Mouse (Mus musculus): ENCODE measurements around the gene Snx22.

The Snx22 gene

DNA sequence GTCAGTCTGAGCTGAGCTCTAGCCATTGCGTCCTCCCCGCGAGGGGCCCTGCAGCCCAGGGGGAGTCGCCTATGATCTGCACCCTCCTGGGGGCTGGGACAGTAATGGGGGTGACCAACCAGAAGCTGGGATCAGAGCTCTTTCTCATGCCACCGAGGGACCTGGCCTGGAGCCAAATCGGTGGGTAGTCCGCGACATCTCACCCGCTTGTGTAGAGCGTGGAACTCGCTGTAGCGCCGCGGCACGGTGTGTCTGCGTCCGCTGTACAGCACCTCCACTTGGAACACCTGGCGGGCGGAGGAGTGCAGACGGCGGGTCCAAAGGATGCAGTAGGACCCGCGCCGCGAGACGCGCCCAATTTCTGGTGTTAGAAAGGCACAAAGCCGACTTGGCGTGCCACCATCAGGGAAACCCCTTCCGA is 538 bp downstream of the Snx22 start:
- in situ Hi-C loops (cut with MboI, MseI): no loop called here

DNA sequence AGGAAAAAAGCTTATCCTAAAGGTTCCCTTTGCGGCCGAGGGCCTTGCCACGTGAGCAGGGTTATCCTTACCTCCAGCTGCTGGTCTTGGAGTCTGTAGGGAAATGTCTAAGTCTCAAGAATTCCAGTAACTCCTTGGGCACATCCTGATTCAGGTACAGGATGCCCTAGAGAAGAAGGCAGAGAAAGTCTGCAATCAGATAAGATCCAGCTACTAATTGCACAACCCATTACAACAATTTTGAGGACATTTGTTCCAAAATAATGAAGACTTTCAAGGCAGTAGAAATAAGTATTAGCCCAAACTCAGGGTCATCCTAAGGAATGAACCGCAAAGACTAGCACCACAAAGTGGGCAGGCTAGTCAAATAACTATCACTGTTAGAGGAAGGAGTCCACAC is 1.5 kb downstream of the Snx22 start:
- in situ Hi-C loops (cut with MboI, MseI): no loop called here

GRCm38 (mm10) chr9:66067542-66067941 is 2.0 kb downstream of the Snx22 start:
- in situ Hi-C loops (cut with MboI, MseI): no loop called here

- in situ Hi-C loops (cut with MboI, MseI): no loop called here
Measured at GRCm38 (mm10) chr9:66066791-66067190, 2.7 kb downstream of the Snx22 start.

DNA sequence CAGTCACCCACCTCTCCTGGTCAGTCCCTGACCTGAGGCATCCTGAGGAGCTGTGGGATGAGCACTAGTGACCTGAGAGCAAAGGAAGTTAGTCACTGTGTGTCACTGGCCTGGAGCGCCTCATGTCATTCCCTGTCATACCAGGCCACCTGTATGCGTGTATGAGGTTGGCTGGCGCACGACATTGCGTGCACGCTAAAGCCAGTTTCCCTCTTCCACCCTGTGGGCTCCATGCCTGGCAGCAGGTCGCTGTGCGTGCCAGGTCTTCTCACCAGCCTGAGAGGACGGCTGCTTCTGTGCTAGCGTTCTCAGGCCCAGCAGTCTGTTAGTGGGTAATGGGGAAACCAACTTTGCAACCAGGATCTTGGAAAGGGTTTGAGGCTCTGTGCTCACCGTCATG is 5.2 kb downstream of the Snx22 start:
- in situ Hi-C loops (cut with MboI, MseI): no loop called here

DNA sequence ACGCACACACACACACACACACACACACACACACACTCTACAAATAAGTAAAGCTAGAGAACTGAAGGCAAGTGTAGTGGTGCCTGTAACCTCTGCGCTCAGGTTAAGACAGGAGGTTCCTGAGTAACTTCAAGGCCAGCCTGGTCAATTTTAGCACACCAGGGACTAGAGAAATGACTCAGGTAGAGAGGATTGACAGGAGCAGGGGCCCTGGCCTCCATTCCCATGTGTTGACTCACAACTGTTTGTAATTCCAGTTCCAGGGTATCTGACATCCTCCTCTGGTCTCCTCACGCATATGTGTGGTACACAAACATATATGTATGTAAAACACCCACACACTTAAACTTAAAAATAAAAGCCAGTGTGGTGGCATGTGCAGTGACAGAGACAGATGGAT is 6.1 kb downstream of the Snx22 start:
- in situ Hi-C loops (cut with MboI, MseI): no loop called here

GRCm38 (mm10) chr9:66061656-66062055 is 7.9 kb downstream of the Snx22 start:
- in situ Hi-C loops (cut with MboI, MseI): no loop called here

DNA sequence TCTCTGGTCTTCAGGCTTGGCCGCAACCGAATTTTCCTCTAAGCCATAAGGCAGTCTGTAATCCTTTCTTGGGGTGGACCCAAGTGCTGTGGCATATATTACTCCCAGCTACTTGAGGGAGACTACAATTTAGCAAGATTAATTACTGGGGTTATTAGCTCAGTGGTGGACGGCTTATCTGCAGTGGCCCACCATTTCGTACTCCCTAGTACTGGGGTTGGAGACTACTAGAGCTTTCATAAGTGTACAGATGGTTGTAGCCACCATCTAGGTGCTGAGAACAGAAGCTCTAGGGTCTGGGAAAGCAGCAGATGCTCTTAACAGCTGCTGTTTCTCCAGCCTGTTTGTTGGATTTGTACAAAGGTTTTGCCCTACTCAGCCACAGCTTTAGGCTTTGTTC is 8.5 kb downstream of the Snx22 start:
- in situ Hi-C loops (cut with MboI, MseI): no loop called here

- in situ Hi-C loops (cut with MboI, MseI): no loop called here
Measured at GRCm38 (mm10) chr9:66060308-66060647, 9.2 kb downstream of the Snx22 start.

DNA sequence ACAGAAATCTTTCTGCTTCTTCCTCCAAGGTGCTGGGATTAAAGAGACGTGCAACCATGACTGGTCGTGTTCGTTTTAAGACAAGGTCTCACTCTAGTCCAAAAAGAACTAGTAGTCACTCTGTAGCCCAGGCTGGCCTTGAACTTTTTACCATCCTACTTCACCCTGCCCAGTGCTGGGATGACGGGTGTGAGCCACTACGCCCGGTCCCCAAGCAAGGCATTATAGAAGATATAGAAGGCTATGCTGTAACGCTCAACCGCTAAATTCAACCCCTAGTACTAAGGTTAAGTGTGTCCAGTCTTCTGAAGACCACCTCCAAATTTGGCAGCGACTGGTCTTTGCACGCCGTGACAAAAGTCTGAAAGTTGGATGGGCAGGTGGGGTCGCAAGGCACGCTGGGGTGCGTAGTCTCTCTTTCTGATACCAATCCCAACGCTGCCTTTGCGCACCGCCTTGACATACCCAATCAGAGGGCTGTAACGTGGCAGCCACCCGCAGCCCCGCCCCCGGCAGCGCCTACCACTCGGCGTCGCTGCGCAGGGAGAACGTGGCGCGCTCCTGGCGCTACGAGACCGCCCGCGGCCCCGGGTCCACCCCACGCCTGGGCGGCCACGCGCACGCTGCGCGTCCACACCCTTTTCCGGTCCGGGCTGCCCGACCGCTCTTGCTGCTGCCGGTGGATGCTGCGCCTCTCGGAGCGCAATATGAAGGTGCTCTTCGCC is 9.8 kb downstream of the Snx22 start, which contains the start of gene Ppib:
TSS of gene Ppib (plus strand) at position 640 of the 725 bp plus-strand sequence.
- in situ Hi-C loops (cut with MboI, MseI): no loop called here

DNA sequence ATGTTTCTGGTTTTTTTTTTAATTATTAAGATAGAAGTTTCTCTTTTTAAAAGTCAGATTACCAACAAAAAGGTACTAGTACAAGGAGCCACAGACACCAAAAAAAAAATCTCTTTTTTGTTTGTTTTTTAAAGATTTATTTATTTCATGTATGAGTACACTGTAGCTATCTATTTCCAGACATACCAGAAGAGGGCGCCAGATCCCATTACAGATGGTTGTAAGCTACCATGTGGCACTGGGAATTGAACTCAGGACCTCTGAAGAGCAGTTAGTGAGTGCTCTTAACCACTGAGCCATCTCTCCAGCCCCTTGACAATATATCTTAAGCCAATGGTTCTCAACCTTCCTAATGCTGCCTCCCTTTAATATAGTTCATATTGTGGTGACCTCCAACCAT is 15.9 kb downstream of the Snx22 start:
- in situ Hi-C loops (cut with MboI, MseI): no loop called here

DNA sequence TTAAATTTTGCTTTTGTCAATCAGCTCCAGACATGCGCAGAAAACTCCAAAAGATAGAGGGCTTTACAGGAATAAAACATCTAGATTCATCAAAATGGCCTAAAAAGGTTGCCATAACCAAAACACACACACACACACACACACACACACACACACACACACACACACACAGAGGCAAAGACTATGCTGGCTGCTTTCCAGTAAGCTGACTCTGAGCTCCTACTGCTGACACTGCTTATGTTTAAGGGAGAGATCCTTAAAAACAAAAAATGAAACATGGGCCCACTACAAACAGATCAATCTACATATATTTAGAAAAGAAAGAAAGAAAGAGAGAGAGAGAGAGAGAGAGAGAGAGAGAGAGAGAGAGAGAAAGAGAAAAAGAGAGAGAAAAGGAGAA is 16.8 kb downstream of the Snx22 start:
- in situ Hi-C loops (cut with MboI, MseI): no loop called here

GRCm38 (mm10) chr9:66051493-66051892 is 18.0 kb downstream of the Snx22 start:
- in situ Hi-C loops (cut with MboI, MseI): no loop called here

DNA sequence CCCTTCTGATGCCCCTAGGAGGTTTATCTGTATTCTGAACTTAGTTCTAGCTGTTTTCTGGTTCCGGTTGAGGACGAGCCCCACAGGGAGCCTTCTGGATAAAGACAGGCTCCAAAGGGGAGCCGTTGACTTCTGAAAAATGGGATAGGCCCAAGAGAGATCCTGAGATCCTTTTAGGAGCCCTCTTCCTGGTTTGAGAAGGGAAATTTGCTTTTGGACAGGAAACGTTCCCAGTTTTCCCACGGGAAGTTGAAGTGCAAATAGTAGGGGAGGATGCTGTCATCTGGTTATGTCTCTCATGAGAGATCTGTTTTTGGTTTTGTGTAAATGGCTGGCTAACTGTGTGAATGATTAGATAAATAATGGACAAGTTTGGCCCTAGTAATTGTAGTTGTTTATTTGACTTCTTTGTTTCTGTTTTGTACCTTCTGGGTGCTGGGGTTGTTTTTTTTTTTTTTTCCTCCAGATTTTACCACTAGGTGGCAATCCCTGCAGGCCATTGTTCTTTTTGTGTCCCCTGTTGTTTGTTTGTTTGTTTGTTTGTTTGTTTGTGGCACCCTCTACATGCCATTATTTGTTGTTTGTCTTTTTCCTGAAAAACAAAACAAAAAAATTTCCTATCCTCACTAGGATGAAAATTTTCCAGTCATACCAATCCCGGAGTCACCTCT is 19.5 kb downstream of the Snx22 start:
- in situ Hi-C loops (cut with MboI, MseI): no loop called here

- in situ Hi-C loops (cut with MboI, MseI): no loop called here
Measured at GRCm38 (mm10) chr9:66043241-66043640, 26.3 kb downstream of the Snx22 start.

DNA sequence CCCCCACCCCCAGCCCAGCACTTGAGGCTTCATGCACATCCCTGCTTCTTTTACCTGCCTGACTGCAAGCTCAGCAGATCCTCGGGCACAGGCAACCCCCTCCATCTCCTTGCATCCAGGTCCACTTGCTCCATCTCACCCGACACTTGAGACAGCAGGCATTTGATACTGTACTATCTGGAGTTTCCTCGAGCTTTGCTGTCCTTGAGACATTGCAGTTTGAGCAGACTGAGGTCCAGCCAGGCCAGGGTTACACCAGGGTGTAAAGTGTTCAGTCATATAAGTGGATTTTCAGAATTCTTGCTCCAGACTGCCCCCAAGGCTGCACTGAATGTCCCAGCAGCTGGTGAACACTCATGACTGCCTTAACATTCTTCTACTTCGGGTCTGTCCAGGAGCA is 27.2 kb downstream of the Snx22 start:
- in situ Hi-C loops (cut with MboI, MseI): no loop called here

- in situ Hi-C loops (cut with MboI, MseI): no loop called here
Measured at GRCm38 (mm10) chr9:66040801-66041200, 28.7 kb downstream of the Snx22 start.

DNA sequence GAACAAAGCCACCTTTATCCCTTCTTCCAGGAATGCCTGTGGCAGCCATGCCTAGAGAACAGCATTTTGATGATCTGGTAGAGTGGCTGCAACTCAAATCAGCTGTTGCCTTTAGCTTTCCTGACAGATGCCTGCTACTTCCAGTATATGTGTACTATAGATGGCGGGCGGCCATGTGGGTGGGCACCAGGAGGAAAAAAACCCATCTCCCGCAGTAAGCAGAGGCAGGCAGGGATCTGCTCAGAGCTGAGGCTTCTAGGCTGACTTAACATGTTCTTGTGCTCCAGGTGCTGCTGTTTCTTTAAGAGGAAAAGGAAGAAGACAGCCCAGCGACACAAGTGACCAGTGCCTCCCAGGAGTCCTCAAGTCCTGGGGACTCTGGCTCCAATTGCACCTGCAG is 30.2 kb downstream of the Snx22 start:
- in situ Hi-C loops (cut with MboI, MseI): no loop called here

DNA sequence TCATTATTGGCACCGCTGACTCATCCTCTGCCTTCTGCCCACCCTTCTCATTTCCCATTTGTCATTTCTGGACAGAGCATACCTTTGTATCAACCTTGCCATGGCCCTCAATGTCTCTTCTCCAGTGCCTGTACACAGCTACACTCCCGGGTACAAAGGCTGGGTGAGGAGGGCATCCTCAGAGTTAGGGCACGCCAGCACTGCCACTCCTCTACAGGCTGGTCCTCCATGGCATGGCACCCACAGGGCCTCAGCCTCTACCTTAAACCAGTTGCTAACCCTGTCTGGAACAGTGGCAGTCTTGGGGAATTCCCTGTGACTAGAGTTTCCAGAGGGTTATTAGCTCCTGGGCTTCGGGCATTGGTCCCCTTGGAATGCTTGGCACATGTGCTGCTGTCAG is 30.9 kb downstream of the Snx22 start:
- in situ Hi-C loops (cut with MboI, MseI): no loop called here

DNA sequence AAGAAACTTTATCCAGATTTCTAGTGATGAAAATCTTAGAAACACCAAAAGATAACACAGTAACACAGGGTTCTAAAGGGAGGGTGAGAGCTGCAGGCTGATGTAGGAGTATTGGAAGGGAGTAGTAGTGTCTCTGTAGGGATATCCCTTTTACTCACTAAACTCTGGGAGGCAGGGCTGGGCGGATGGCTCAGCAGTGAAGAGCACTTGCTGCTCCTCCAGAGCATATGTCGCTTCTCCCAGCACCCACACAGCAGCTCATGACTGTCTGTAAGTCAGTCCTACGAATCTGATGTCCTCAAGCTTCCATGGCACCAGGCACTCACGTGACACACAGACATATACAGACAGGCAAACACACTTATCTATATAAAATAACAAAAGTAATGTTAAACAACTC is 31.4 kb downstream of the Snx22 start:
- in situ Hi-C loops (cut with MboI, MseI): no loop called here

DNA sequence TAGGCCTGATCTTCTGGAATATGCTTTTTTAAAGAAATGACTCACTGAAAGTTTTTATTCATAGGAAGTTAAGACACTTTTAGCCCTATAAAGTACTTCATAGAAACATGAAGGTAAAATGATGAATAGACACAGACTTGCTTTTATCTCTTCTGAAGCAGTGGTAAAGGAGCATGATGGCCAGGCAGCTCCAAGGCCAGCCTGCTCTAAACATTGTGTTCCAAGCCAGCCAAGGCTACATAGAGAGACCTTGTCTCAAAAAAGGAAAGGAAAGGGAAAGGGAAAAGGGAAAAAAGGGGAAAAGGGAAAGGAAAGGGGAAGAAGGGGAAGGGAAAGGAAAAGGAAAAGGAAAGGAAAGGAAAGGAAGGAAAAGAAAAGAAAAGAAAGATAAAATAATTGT is 48.9 kb downstream of the Snx22 start:
- in situ Hi-C loops (cut with MboI, MseI): no loop called here
